Mouse (Mus musculus) spleen, embryonic (tissue): Measurements from ENCODE around the gene Actl10.

ENCODE experiments used
- CTCF ChIA-PET: fragments of 350-600 bp; sonication (Branson Sonifier 250); formaldehyde crosslinking; loops from one replicate; lab custom pipeline; 2022; lab: Charles Lee

Gene Actl10

GRCm38 (mm10) chr2:154551476-154551875, at the start of gene Actl10:
TSS of gene Actl10 (plus strand) at chr2:154551776.
- CTCF ChIA-PET, result no interaction called here

GRCm38 (mm10) chr2:154507076-154507475, 44.5 kb upstream of the Actl10 start:
- CTCF ChIA-PET, result no interaction called here

- CTCF ChIA-PET, result no interaction called here
These were observed 43.9 kb upstream of the Actl10 start for GRCm38 (mm10) chr2:154507566-154508283.

- CTCF ChIA-PET, result no interaction called here
These were observed 43.1 kb upstream of the Actl10 start for GRCm38 (mm10) chr2:154508450-154508849.

GRCm38 (mm10) chr2:154510141-154510540, 41.4 kb upstream of the Actl10 start:
- CTCF ChIA-PET, result no interaction called here

GRCm38 (mm10) chr2:154516944-154517343, 34.6 kb upstream of the Actl10 start:
- CTCF ChIA-PET, result no interaction called here

- CTCF ChIA-PET, result no interaction called here
These were observed 34.2 kb upstream of the Actl10 start for GRCm38 (mm10) chr2:154517424-154517823.

- CTCF ChIA-PET, result no interaction called here
These were observed 30.1 kb upstream of the Actl10 start for GRCm38 (mm10) chr2:154521449-154521848.

- CTCF ChIA-PET, result no interaction called here
These were observed 29.2 kb upstream of the Actl10 start for GRCm38 (mm10) chr2:154522334-154522733.

GRCm38 (mm10) chr2:154525285-154525684, 26.3 kb upstream of the Actl10 start:
- CTCF ChIA-PET, result no interaction called here

GRCm38 (mm10) chr2:154526531-154526930, 25.0 kb upstream of the Actl10 start:
- CTCF ChIA-PET, result no interaction called here

- CTCF ChIA-PET, result interaction anchor here (0.7 kb wide), 1 partner anchor 316 kb away, joined by 4 read pairs; no protein-coding TSS in a partner anchor
These were observed 18.7 kb upstream of the Actl10 start for GRCm38 (mm10) chr2:154532888-154533287.

- CTCF ChIA-PET, result no interaction called here
These were observed 16.8 kb upstream of the Actl10 start for GRCm38 (mm10) chr2:154534704-154535270.

- CTCF ChIA-PET, result no interaction called here
These were observed 13.3 kb upstream of the Actl10 start for GRCm38 (mm10) chr2:154538310-154538709.

GRCm38 (mm10) chr2:154538710-154539109, 12.9 kb upstream of the Actl10 start:
- CTCF ChIA-PET, result interaction anchor here (0.5 kb wide), 1 partner anchor 105 kb away, joined by 3 read pairs; no protein-coding TSS in a partner anchor

- CTCF ChIA-PET, result interaction anchor here (0.6 kb wide), 1 partner anchor 128 kb away, joined by 3 read pairs; no protein-coding TSS in a partner anchor
These were observed 11.9 kb upstream of the Actl10 start for GRCm38 (mm10) chr2:154539720-154540119.

- CTCF ChIA-PET, result no interaction called here
These were observed 9.9 kb upstream of the Actl10 start for GRCm38 (mm10) chr2:154541630-154542029.

GRCm38 (mm10) chr2:154543567-154544347, 7.8 kb upstream of the Actl10 start:
- CTCF ChIA-PET, result no interaction called here

GRCm38 (mm10) chr2:154546711-154547110, 4.9 kb upstream of the Actl10 start, which contains the start of gene 1700003F12Rik:
TSS of gene 1700003F12Rik (plus strand) at chr2:154547085.
- CTCF ChIA-PET, result no interaction called here

- CTCF ChIA-PET, result no interaction called here
These were observed 2.9 kb upstream of the Actl10 start for GRCm38 (mm10) chr2:154548688-154549087.

- CTCF ChIA-PET, result no interaction called here
These were observed 2.3 kb upstream of the Actl10 start for GRCm38 (mm10) chr2:154549127-154549885.

- CTCF ChIA-PET, result no interaction called here
These were observed 1.7 kb upstream of the Actl10 start for GRCm38 (mm10) chr2:154549886-154550189.
